ENCODE assay signal across 8 mouse cellular contexts in genomic region chr19:61225526-61226400, GRCm38 (mm10). TPM values are rescaled to one million over a fixed set of nuclear protein-coding genes. Genes with fewer than 3 reads are reported as not detected.
DNase-seq lines count a peak whose midpoint lies in the region; ATAC-seq and TF ChIP-seq lines count a peak whose summit lies in the region.

No protein-coding gene starts in this region.

- peak overlapping the region; percentile 79 for H3K4me3 ChIP-seq in G1E (ENCODE audit: low read depth, low read length)
- peak overlapping the region; percentile 72 for H3K4me3 ChIP-seq in cerebellum, adult 2 months (replicated peaks; ENCODE audit: insufficient read depth, low read depth, low read length)
- peak overlapping the region; percentile 60 for H3K4me3 ChIP-seq in forebrain, embryonic 15.5 days
- H3K4me3 ChIP-seq in lung, adult 2 months (replicated peaks; ENCODE audit: extremely low read depth, low read depth, low read length) = peak overlapping the region; percentile 87
- peak overlapping the region; percentile 55 for H3K4me3 ChIP-seq in thymus, adult 2 months (ENCODE audit: control insufficient read depth, insufficient read depth, low read length)

- no peak for ATAC-seq in G1E (ENCODE audit: extremely low read depth, insufficient number of reproducible peaks, low FRiP score, poor library complexity, severe bottlenecking)
- peak; percentile 62 for ATAC-seq in forebrain, embryonic 15.5 days (replicated peaks)

- peaks cover 7% of the 10 kb centered on the region; the same call in 1 of the 2 replicates for H3K27me3 ChIP-seq in G1E (ENCODE audit: insufficient read depth, low read length)
- no peaks in the 10 kb centered on the region for H3K27me3 ChIP-seq in cerebellum, adult 2 months (ENCODE audit: control insufficient read depth, insufficient read depth, low read length)
- peaks cover 5% of the 10 kb centered on the region; the same call in 1 of the 2 replicates for H3K27me3 ChIP-seq in forebrain, embryonic 15.5 days
- no peaks in the 10 kb centered on the region for H3K27me3 ChIP-seq in thymus, adult 2 months (ENCODE audit: control insufficient read depth, insufficient read depth, low read length)

- H3K36me3 ChIP-seq in G1E (replicated peaks) = peaks cover 18% of the 10 kb centered on the region
- H3K36me3 ChIP-seq in forebrain, embryonic 15.5 days = no peaks in the 10 kb centered on the region
- H3K36me3 ChIP-seq in thymus, adult 2 months (ENCODE audit: control insufficient read depth, insufficient read depth, low read length) = no peaks in the 10 kb centered on the region

- peak; percentile 8 for DNase-seq in G1E (ENCODE audit: low spot score)
- peak; percentile 75 to 80 for DNase-seq in cerebellum, adult 2 months
- DNase-seq in heart, postnatal 4 days = peak; percentile 81
- peak; percentile 89 to 92 for DNase-seq in layer of hippocampus, adult 8-10 months (ENCODE audit: low spot score in 2 of 2)
- DNase-seq in lung, adult 2 months = peak; percentile 45
- DNase-seq in ovary, postnatal 10 days (ENCODE audit: low spot score) = peak; percentile 60
- peak; percentile 48 for DNase-seq in thymus, adult 2 months

- peak overlapping the region; percentile 16; the same call in 1 of the 2 replicates for H3K9ac ChIP-seq in forebrain, embryonic 15.5 days (replicated peaks)

- H3K27ac ChIP-seq in cerebellum, adult 2 months (ENCODE audit: insufficient read depth, low read length) = peak overlapping the region; percentile 63
- peak overlapping the region; percentile 89 for H3K27ac ChIP-seq in forebrain, embryonic 15.5 days (replicated peaks)
- H3K27ac ChIP-seq in thymus, adult 2 months (ENCODE audit: control insufficient read depth, insufficient read depth, low read length) = no peak overlapping the region

- peak overlapping the region; percentile 51 for H3K4me2 ChIP-seq in forebrain, embryonic 15.5 days (replicated peaks)

- 13% methylated on average over 70 of the region's 70 CpGs for WGBS in cerebellum, adult 2 months
- whole genome bisulfite sequencing in forebrain, embryonic 15.5 days = 6% methylated on average over 68 of the region's 70 CpGs
- 8% methylated on average over 70 of the region's 70 CpGs for WGBS in lung, adult 2 months
- WGBS in thymus, adult 2 months = 29% methylated on average over 70 of the region's 70 CpGs

- no peak for TF ChIP-seq CTCF in G1E (IDR thresholded peaks at IDR 0.05; ENCODE audit: low read depth, low read length)
- TF ChIP-seq CTCF in cerebellum, adult 2 months (IDR thresholded peaks at IDR 0.05; ENCODE audit: borderline replicate concordance, insufficient read depth, low read depth, low read length) = no peak
- TF ChIP-seq CTCF in lung, adult 2 months (IDR thresholded peaks at IDR 0.05; ENCODE audit: insufficient read depth, low read length) = no peak
- TF ChIP-seq CTCF in thymus, adult 2 months (IDR thresholded peaks at IDR 0.05; ENCODE audit: borderline replicate concordance, control insufficient read depth, extremely low read depth, insufficient read depth, low read length, poor library complexity) = no peak

- TF ChIP-seq POLR2A in cerebellum, adult 2 months (IDR thresholded peaks at IDR 0.05; ENCODE audit: borderline replicate concordance, insufficient read depth, low read length) = no peak
- TF ChIP-seq POLR2A in lung, adult 2 months (IDR thresholded peaks at IDR 0.05; ENCODE audit: borderline replicate concordance, extremely low read depth, low read depth, low read length) = no peak
- no peak for TF ChIP-seq POLR2A in thymus, adult 2 months (IDR thresholded peaks at IDR 0.05; ENCODE audit: control insufficient read depth, extremely low read depth, insufficient read depth, low read length, poor library complexity)

- H3K9me3 ChIP-seq in G1E (replicated peaks) = peaks cover 5% of the 10 kb centered on the region
- no peaks in the 10 kb centered on the region for H3K9me3 ChIP-seq in forebrain, embryonic 15.5 days

- peaks cover 19% of the 10 kb centered on the region for H3K4me1 ChIP-seq in G1E (ENCODE audit: insufficient read depth, low read depth, low read length)
- no peaks in the 10 kb centered on the region for H3K4me1 ChIP-seq in cerebellum, adult 2 months (ENCODE audit: control insufficient read depth, insufficient read depth, low read length)
- H3K4me1 ChIP-seq in forebrain, embryonic 15.5 days = peaks cover 16% of the 10 kb centered on the region
- H3K4me1 ChIP-seq in lung, adult 2 months (ENCODE audit: control insufficient read depth, insufficient read depth, low read length) = peaks cover 3% of the 10 kb centered on the region; the same call in 1 of the 2 replicates
- H3K4me1 ChIP-seq in thymus, adult 2 months (replicated peaks; ENCODE audit: control insufficient read depth, insufficient read depth, low read length) = peaks cover 8% of the 10 kb centered on the region

RNA-seq across cellular contexts. Expression of gene Csf2ra, which starts 2.5 kb away (rescaled TPM):
- total RNA-seq in G1E (2014; fragmentation: Nextera tagmentation) = 0.45 and 9.3 TPM in 2 replicates
- total RNA-seq in G1E (2017) = 1.1 and 1.5 TPM in 2 replicates
- polyA plus RNA-seq in G1E (2012) = 10.9 and 11.0 TPM in 2 replicates
- 94.3 and 103 TPM in 2 replicates for polyA plus RNA-seq in cerebellum, adult 2 months (2012; rRNA removed)
- polyA plus RNA-seq in forebrain, embryonic 15.5 days (2015; fragmentation: Nextera tagmentation; extraction: Ambion mirVana) = 32.7 and 36.8 TPM in 2 replicates
- 10 to 100 TPM; 15.0 to 17.5 TPM for total RNA-seq in heart, postnatal 4 days (2021)
- 10 to 100 TPM; 38.8 to 50.3 (median 43.9) TPM for total RNA-seq in layer of hippocampus, adult 8-10 months (2022)
- 317 and 417 TPM in 2 replicates for polyA plus RNA-seq in lung, adult 2 months (2012; rRNA removed)
- 211 and 216 TPM in 2 replicates for polyA plus RNA-seq in thymus, adult 2 months (2012; rRNA removed)

RNA-seq across cellular contexts. Expression of gene Gm6020, which starts 42.1 kb away (rescaled TPM):
- total RNA-seq in G1E (2014; fragmentation: Nextera tagmentation) = not detected in 2 replicates
- not detected in 2 replicates for total RNA-seq in G1E (2017)
- polyA plus RNA-seq in G1E (2012) = not detected in 2 replicates
- not detected in 2 replicates for polyA plus RNA-seq in cerebellum, adult 2 months (2012; rRNA removed)
- not detected in 2 replicates for polyA plus RNA-seq in forebrain, embryonic 15.5 days (2015; fragmentation: Nextera tagmentation; extraction: Ambion mirVana)
- not detected for total RNA-seq in heart, postnatal 4 days (2021)
- not detected for total RNA-seq in layer of hippocampus, adult 8-10 months (2022)
- polyA plus RNA-seq in lung, adult 2 months (2012; rRNA removed) = not detected in 2 replicates
- not detected in 2 replicates for polyA plus RNA-seq in thymus, adult 2 months (2012; rRNA removed)

RNA-seq across cellular contexts. Expression of gene Gm7102, which starts 49.7 kb away (rescaled TPM):
- not detected in 2 replicates for total RNA-seq in G1E (2014; fragmentation: Nextera tagmentation)
- total RNA-seq in G1E (2017) = 0.11 and 0.23 TPM in 2 replicates
- polyA plus RNA-seq in G1E (2012) = 0.04 and 0.14 TPM in 2 replicates
- 0.07 TPM in 1 of 2 replicates, not detected in the other for polyA plus RNA-seq in cerebellum, adult 2 months (2012; rRNA removed)
- polyA plus RNA-seq in forebrain, embryonic 15.5 days (2015; fragmentation: Nextera tagmentation; extraction: Ambion mirVana) = 0.11 and 0.20 TPM in 2 replicates
- total RNA-seq in heart, postnatal 4 days (2021) = under 1 TPM in 1 of 2 experiments, not detected in 1; 0.45 TPM
- total RNA-seq in layer of hippocampus, adult 8-10 months (2022) = not detected
- polyA plus RNA-seq in lung, adult 2 months (2012; rRNA removed) = not detected in 2 replicates
- not detected in 2 replicates for polyA plus RNA-seq in thymus, adult 2 months (2012; rRNA removed)

Comparison
In these comparisons a context has a peak if more than half of its experiments do, and no peak if none do; other contexts are left out.
1. DNase-seq: peak in every context shown above with its lines; median percentile 90 in layer of hippocampus, adult 8-10 months; 81 in heart, postnatal 4 days; 78 in cerebellum, adult 2 months; 60 in ovary, postnatal 10 days; 48 in thymus, adult 2 months; 45 in lung, adult 2 months; 8 in G1E.